Mouse (Mus musculus): ENCODE measurements at regions not wholly inside any gene's neighbourhood (a gene's known extent, or its start where the extent isn't known, plus 50 kb on each side); places are given as distances from the start of the nearest gene placed in this dataset.

DNA sequence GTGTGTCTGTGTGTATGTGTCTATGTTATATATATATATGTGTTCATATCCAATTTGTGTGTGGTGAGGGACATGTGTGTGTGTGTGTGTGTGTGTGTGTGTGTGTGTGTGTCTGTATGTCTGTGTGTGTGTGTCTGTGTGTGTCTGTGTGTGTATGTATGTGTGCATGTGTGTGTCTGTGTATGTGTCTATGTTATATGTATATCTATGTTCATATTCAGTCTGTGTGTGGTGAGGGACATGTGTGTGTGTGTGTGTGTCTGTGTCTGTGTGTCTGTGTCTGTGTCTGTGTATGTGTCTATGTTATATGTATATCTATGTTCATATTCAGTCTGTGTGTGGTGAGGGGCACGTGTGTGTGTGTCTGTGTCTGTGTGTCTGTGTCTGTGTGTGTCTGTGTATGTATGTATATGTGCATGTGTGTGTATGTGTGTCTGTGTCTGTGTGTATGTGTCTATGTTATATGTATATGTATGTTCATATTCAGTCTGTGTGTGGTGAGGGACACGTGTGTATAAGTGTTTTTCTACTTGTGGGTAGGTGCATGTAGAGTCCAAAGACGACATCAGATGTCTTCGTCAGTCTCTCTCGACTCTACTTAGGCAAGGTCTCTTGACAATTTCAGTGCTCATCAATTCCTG, 370.5 kb upstream of the Slc7a11 start:
- H3K27me3 ChIP-seq: no peaks in the 10 kb centered on the region

DNA sequence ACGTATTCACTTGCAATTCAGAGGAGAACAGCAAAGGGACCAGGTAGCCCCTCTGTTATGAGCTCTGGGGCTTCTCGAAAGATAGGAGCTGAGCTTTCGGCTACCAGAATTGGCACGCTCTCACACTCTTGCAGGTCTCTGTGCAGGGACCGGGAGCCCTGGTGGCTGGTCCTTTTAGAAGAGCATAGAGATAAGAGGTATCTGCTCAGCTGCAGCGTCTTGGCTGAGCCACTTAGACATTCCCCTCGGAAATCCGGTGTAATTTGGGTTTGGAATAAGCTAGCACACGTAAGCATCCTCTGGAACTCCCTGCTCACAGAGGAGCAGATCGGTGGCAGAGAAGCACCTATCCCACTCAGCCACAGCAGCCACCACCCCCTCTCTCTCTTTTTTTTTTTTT, 372.3 kb upstream of the Slc7a11 start:
- Histone ChIP-seq H3K4me1 (0 out of 2 replicates have a peak, but pooled peaks cover 10% of the 10 kb centered on the region), H3K4me3 (no peak overlapping the region), H3K27me3 (no peaks in the 10 kb centered on the region), H3K4me2 (no peak overlapping the region), H3K9ac (no peak overlapping the region), H3K27ac (no peak overlapping the region), H3K9me3 (no peaks in the 10 kb centered on the region), H3K36me3 (no peaks in the 10 kb centered on the region)
- no peak for ATAC-seq (ENCODE audit: borderline replicate concordance, extremely low read depth, low FRiP score, low TSS enrichment)
- 72% methylated on average over 10 of the region's 10 CpGs for WGBS

More for the DNA sequence above, 370.5 kb upstream of the Slc7a11 start:
- Histone ChIP-seq H3K4me2 (no peak overlapping the region), H3K9me3 (no peaks in the 10 kb centered on the region), H3K36me3 (no peaks in the 10 kb centered on the region), H3K4me3 (no peak overlapping the region), H3K27ac (no peak overlapping the region), H3K4me1 (0 out of 2 replicates have a peak, but pooled peaks cover 10% of the 10 kb centered on the region), H3K9ac (no peak overlapping the region)
- 93% methylated on average over 5 of the region's 5 CpGs for WGBS
- peak; percentile 31; the same call in 1 of the 2 replicates for ATAC-seq (ENCODE audit: borderline replicate concordance, extremely low read depth, low FRiP score, low TSS enrichment)

DNA sequence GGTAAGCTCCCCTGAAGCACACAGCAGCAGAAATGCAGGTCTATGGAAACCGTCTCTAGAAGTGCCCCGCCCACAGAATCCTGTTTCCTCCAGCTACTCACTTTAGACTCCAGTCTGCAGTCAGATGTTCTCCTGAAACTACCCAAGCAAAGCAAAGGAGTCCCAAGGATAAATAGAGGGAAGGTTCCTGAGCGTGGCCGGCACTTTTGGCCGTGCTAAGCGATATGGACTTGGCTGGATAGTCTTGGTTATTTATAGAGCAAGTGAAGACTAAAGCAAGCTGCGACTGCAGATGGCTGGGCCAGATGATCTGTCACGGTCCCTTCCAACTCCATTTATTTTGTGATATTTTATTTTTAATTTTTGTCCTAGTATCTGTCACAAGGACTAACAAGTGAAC, 373.1 kb upstream of the Slc7a11 start:
- ATAC-seq (ENCODE audit: borderline replicate concordance, extremely low read depth, low FRiP score, low TSS enrichment): no peak; the same call in 1 of the 2 replicates
- 0 out of 2 replicates have a peak, but pooled peaks cover 10% of the 10 kb centered on the region for H3K4me1 ChIP-seq
- no peak overlapping the region for H3K27ac ChIP-seq
- 45% methylated on average over 8 of the region's 8 CpGs for WGBS
- H3K36me3 ChIP-seq: no peaks in the 10 kb centered on the region
- no peak overlapping the region for H3K4me2 ChIP-seq
- H3K9me3 ChIP-seq: no peaks in the 10 kb centered on the region
- no peaks in the 10 kb centered on the region for H3K27me3 ChIP-seq
- H3K9ac ChIP-seq: no peak overlapping the region
- H3K4me3 ChIP-seq: no peak overlapping the region

DNA sequence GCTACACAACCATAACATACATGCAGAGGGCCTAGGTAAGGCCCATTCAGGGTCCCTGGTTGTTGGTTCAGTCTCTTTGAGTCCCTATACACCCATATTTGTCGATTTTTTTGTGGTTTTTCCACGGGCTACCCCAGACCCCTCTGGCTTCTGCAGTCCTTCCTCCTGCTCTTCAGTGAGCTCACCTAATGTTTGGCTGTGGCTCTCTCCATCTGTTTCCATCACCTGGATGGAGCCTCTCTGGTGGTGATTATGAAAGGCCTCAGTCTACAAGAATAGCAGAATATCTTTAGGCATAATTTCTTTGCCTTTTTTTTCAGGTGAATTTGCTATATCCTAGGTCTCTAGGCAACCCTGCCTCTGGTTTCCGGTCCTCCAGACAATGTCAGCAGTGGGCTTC, 373.9 kb upstream of the Slc7a11 start:
- WGBS: 77% methylated on average over 3 of the region's 3 CpGs
- H3K27ac ChIP-seq: no peak overlapping the region
- no peak for ATAC-seq (ENCODE audit: borderline replicate concordance, extremely low read depth, low FRiP score, low TSS enrichment)
- no peak overlapping the region for H3K4me2 ChIP-seq
- H3K9me3 ChIP-seq: no peaks in the 10 kb centered on the region
- 0 out of 2 replicates have a peak, but pooled peaks cover 10% of the 10 kb centered on the region for H3K4me1 ChIP-seq
- H3K27me3 ChIP-seq: no peaks in the 10 kb centered on the region
- no peaks in the 10 kb centered on the region for H3K36me3 ChIP-seq
- no peak overlapping the region for H3K9ac ChIP-seq
- H3K4me3 ChIP-seq: no peak overlapping the region

DNA sequence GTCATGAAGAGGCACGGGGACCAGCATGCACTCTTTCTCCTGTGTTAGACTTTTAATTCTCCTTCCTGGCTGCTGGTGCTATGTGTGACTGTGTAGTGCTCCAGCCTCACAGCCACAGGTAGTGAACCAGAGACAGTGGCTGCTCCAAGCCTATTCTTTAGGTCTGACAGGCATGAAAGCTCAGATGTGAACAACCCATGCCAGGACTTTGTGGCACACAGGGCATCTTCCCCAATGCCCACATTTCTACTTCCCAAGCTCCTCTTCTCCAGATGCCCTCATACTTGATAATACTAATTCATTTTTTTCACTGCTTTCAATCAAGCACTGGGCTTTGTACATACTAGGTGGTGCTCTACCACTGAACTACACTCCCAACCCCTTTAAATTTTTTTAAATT, 377.4 kb upstream of the Slc7a11 start:
- no peak overlapping the region for H3K27ac ChIP-seq
- no peak overlapping the region for H3K4me2 ChIP-seq
- no peaks in the 10 kb centered on the region for H3K36me3 ChIP-seq
- no peaks in the 10 kb centered on the region for H3K9me3 ChIP-seq
- no peaks in the 10 kb centered on the region for H3K27me3 ChIP-seq
- no peak for ATAC-seq (ENCODE audit: borderline replicate concordance, extremely low read depth, low FRiP score, low TSS enrichment)
- H3K9ac ChIP-seq: no peak overlapping the region
- 70% methylated on average over 1 of the region's 1 CpGs for WGBS
- 0 out of 2 replicates have a peak, but pooled peaks cover 8% of the 10 kb centered on the region for H3K4me1 ChIP-seq
- H3K4me3 ChIP-seq: no peak overlapping the region

DNA sequence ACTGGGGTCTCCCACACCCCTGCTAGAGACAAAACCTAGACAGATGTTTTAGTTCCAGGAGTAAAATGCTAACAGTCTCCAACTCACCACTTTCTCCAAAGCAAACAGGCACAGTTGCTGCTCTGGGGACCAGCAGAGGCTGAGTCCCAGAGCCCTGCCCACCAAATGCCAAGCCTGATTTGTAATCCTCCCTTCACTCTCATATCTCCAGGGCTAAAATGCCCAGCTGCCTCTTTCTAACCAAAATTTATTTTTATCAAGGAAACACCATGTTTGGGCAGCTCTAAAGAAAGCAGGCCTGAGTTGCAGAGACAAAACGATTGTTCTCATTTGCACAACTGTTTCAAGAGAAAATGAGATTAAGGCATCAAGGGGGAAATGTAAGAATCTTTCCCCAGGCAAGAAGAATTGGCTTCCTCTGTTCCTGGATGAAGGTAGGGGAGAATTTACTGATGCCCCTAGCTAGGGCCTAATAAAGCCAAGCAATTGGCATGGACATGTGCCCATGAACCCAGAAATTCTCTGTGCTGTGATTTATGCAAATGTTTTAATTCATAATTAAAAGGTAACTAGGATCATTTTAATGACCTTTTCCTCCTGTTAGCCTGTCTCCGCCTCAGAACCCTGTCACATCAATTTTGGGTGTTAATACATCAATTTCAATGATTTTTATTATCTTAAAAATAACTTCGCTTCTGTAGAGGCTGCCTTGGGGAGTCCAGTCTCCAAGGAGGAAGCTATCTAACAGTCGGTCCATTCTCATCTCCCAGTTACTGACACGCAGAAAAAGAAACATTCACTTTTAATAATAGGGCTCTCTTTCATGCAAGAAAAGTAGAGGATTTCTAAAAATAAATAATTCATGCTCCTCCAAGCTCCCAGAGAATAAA, 382.4 kb upstream of the Slc7a11 start:
- no peak overlapping the region for H3K4me3 ChIP-seq
- no peak for ATAC-seq (ENCODE audit: borderline replicate concordance, extremely low read depth, low FRiP score, low TSS enrichment)
- H3K9ac ChIP-seq: no peak overlapping the region
- no peak overlapping the region for H3K27ac ChIP-seq
- no peaks in the 10 kb centered on the region for H3K27me3 ChIP-seq
- no peaks in the 10 kb centered on the region for H3K36me3 ChIP-seq
- no peaks in the 10 kb centered on the region for H3K4me1 ChIP-seq
- no peaks in the 10 kb centered on the region for H3K9me3 ChIP-seq
- H3K4me2 ChIP-seq: no peak overlapping the region
- WGBS: 79% methylated on average over 5 of the region's 5 CpGs

DNA sequence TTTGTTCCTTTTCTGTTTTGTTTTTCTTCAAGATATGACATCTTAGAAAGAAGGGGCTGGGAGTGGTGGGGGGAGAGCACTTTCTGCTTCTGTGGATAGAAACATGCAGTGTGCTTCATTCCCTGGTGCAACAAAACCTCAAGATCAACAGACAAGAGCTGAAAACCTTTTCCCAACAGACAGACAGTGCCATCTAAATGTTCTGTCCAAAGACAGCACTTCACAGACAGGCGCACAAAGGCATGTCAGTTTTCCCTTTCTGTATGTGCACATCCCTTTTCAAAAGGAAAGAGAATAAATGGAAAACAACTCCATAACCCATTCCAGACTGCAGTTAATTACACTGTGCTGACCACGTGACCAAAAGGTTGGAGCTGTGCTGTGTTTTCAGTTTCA, 383.0 kb upstream of the Slc7a11 start:
- Histone ChIP-seq H3K4me2 (no peak overlapping the region), H3K4me1 (no peaks in the 10 kb centered on the region), H3K36me3 (no peaks in the 10 kb centered on the region), H3K27me3 (no peaks in the 10 kb centered on the region), H3K9me3 (no peaks in the 10 kb centered on the region), H3K4me3 (no peak overlapping the region), H3K27ac (no peak overlapping the region), H3K9ac (no peak overlapping the region)
- WGBS: 73% methylated on average over 2 of the region's 2 CpGs
- ATAC-seq (ENCODE audit: borderline replicate concordance, extremely low read depth, low FRiP score, low TSS enrichment): no peak

DNA sequence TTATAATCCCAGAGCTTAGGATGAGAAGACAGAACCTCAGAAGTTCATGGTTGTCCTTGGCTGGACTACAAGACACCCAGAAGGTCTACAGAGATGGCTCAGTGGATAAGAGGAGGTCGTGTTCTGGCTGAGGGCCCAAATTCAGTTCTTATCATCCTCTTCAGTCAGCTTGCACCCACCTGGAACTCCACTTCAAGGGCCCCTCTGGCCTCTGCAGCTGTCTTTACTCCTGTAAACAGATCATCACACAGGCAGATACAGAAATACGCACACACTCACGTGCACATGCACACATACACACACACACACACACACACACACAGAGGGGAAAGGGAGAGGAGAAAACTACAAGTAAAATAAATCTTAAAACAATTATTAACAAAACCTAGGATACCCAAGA, 385.8 kb upstream of the Slc7a11 start:
- no peak overlapping the region for H3K9ac ChIP-seq
- no peaks in the 10 kb centered on the region for H3K4me1 ChIP-seq
- no peak overlapping the region for H3K4me2 ChIP-seq
- no peak overlapping the region for H3K4me3 ChIP-seq
- no peak overlapping the region for H3K27ac ChIP-seq
- H3K27me3 ChIP-seq: no peaks in the 10 kb centered on the region
- no peak for ATAC-seq (ENCODE audit: borderline replicate concordance, extremely low read depth, low FRiP score, low TSS enrichment)
- H3K9me3 ChIP-seq: no peaks in the 10 kb centered on the region
- H3K36me3 ChIP-seq: no peaks in the 10 kb centered on the region
- 57% methylated on average over 3 of the region's 3 CpGs for WGBS

DNA sequence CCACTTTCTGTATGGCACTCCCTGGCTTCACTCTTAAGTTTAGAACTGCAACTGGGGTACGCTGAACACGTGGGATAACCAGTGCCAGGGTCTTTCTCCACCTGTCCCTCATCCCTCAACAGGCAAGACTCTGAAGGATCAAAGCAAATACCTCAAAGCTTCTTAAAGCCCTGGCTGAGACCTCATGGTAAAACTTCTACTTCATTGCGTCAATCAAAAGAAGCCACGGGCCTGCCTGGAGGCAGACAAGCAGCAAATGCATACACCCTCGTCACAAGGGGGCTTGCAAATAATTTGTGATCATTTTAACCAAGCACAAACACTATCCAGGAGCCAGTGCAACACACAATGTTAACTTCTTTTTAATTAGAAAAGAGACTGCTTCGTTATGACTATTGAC, 387.0 kb upstream of the Slc7a11 start:
- no peaks in the 10 kb centered on the region for H3K36me3 ChIP-seq
- 79% methylated on average over 6 of the region's 6 CpGs for WGBS
- no peaks in the 10 kb centered on the region for H3K4me1 ChIP-seq
- H3K9me3 ChIP-seq: no peaks in the 10 kb centered on the region
- no peak for ATAC-seq (ENCODE audit: borderline replicate concordance, extremely low read depth, low FRiP score, low TSS enrichment)
- H3K9ac ChIP-seq: no peak overlapping the region
- no peak overlapping the region for H3K4me3 ChIP-seq
- H3K4me2 ChIP-seq: no peak overlapping the region
- H3K27ac ChIP-seq: no peak overlapping the region
- no peaks in the 10 kb centered on the region for H3K27me3 ChIP-seq

DNA sequence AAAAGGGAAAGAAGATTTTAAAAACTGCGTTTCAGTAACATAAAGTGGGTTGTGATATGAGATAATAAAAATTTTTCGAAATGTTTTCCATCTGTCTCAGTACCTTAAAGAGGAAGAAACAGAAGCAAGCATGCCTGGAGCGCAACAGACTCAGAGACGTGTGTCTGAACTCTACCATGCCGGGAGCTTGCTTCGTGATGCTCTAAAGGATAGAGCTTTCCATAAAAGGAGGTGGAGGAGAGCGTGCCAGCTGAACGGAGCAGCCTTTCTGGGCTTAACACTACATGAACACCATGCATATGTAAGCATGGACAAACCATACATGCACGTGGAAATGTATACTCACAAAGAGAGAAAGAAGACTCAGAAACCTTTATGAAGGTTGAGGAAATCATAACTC, 387.5 kb upstream of the Slc7a11 start:
- WGBS: 80% methylated on average over 9 of the region's 9 CpGs
- Histone ChIP-seq H3K9me3 (no peaks in the 10 kb centered on the region), H3K9ac (no peak overlapping the region), H3K4me2 (no peak overlapping the region), H3K27ac (no peak overlapping the region), H3K27me3 (no peaks in the 10 kb centered on the region), H3K4me3 (no peak overlapping the region), H3K36me3 (no peaks in the 10 kb centered on the region), H3K4me1 (no peaks in the 10 kb centered on the region)
- ATAC-seq (ENCODE audit: borderline replicate concordance, extremely low read depth, low FRiP score, low TSS enrichment): no peak

DNA sequence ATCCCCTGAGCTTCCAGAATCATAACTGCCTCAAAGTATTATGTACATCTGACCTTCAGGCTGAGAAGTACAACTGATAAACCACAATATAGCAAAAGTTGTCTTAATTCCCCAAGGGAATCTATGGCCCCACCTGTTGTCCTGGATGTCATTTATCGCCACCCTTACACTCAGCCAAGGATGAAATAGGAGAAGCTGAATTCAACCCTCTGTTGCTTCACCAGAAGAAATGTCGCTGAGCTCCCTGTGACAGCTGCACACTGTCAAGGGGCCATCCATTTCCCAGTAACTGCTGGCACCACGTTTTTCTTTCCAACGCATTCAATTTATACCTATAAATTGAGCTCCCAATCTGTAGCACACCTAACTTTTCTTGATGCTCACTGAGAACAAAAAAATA, 382.0 kb upstream of the Noct start:
- Histone ChIP-seq H3K9me3 (no peaks in the 10 kb centered on the region), H3K27ac (no peak overlapping the region), H3K4me1 (no peaks in the 10 kb centered on the region), H3K36me3 (no peaks in the 10 kb centered on the region), H3K4me2 (no peak overlapping the region), H3K4me3 (no peak overlapping the region), H3K9ac (no peak overlapping the region), H3K27me3 (no peaks in the 10 kb centered on the region)
- WGBS: 30% methylated on average over 4 of the region's 4 CpGs
- ATAC-seq (ENCODE audit: borderline replicate concordance, extremely low read depth, low FRiP score, low TSS enrichment): no peak

DNA sequence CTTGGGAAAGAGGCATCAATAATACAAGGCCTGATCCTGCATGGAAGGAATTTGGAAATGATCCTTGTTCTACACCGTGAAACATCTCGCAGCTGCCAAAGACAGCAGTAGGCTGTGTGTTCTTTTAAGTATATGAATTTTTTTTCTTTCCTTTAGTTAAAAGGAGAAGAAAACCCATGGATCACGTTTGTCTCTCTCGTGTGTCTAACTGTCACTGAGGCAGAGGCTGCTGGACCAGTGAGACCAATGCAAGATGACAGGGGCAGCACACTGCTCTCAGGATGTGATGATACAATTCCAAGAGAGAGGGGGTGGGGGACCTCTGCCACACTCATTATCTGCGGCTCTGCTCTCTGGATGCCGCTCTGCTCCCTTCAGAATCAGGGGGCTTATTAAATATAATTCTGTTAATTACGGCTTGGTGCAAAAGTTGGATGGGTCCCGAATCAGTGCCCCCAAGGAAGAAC, 379.4 kb upstream of the Noct start:
- no peaks in the 10 kb centered on the region for H3K9me3 ChIP-seq
- no peaks in the 10 kb centered on the region for H3K27me3 ChIP-seq
- no peak overlapping the region for H3K4me2 ChIP-seq
- no peaks in the 10 kb centered on the region for H3K36me3 ChIP-seq
- H3K4me1 ChIP-seq: peaks cover 6% of the 10 kb centered on the region; the same call in 1 of the 2 replicates
- no peak overlapping the region for H3K4me3 ChIP-seq
- no peak overlapping the region for H3K9ac ChIP-seq
- no peak overlapping the region for H3K27ac ChIP-seq
- WGBS: 66% methylated on average over 8 of the region's 8 CpGs
- no peak for ATAC-seq (ENCODE audit: borderline replicate concordance, extremely low read depth, low FRiP score, low TSS enrichment)
